Mouse (Mus musculus) embryo, embryonic 10 days (tissue): ENCODE measurements at regions not wholly inside any gene's neighbourhood (a gene's known extent, or its start where the extent isn't known, plus 50 kb on each side); places are given as distances from the start of the nearest gene placed in this dataset.

Experiments
- DNase-seq: peaks from one replicate; pipeline ENCODE4 v3.0.0-alpha.2; 2015; ENCODE audit warnings: low spot score

DNA sequence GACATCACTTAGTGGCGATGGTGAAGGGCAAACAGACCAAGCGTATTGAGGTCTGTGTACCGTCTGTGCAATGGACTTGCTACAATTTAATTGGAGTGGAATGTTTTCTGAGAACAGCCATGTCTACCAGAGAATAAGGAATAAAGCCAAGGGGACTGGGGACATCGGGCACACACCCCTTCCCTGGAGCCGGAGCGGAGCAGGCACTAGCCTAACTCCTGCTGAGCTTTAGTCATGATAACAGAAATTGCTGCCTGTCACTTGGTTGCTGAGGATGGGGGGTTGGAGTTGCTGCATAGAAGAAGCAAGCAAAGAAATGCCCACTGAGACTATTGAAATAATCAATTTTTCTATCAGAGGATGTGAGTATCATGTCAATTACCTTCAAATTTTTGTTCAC, 549.5 kb upstream of the Mki67 start:
- DNase-seq, result no peak

DNA sequence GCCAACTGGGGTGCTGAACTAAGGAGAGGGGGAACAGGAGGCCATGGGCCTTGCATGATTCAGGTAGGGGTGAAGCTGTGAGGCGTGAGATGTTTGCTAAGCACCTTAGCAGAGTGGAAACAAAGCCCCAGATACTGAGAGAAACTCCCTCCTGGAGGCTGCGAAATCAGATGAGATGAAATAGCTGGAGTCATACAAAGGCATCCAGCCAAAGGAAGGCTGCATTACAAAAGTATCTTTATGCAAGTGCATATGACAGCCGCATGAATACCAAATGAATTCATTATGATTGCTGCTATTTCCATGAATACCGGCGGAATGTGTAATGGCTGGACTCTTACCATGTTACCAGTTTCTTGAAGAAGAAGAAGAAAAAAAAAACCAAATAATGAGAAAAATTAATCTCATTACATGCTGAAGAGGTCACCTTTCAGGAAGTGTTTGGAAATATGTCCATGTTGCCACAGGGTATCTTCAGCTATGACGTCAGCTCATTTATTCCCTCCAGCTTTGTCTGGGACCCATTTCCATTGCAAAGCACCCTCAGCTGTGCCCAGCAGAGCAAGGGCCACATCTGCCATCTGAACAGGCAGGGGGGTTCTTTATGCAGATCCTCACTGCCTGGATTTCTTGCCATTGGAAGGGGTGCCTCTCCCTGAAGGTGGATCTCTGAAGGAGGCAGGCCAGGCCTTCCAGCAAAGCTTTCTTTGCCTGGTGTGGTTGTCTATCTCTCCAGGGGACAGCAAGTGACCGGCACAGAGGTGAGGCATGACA, 551.7 kb upstream of the Mki67 start:
- no peak for DNase-seq

DNA sequence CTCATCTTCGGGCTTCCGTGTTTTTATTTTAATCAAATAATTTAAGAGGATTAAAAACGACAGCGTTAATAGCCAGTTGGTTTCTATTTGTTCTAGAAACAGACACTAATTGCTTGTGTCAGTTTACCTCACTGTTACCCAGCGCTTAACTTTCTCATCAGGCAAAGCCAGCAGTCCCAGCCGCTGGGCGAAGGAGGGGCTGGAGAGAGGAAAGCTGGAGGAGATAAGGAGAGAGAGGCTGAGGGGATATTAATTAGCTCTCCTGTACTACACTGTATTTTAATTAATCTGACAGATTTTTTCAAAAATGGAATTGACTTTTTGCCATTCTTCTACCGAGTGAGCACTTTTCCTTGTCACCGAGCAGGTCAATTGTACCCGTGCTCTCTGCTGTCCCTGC, 559.5 kb upstream of the Mki67 start:
- DNase-seq, result no peak

DNA sequence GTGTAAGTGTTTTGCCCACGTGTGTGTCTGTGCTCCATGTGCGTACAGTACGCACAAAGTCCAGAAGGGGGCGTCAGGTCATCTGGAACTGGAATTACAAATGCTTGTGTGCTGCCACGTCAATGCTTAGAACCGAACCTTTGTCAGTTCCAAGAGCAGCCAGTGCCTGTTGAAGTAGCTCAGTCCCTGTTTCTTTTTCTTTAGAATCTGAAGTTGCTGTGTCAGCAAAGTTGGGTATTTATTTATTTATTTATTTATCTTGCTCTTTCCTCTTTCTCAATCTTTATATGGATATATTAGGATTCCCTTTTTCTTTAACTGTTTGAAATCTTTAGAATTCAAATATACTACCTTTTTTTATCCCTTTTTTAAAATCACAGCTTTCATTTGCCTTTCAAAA, 567.6 kb upstream of the Mki67 start:
- DNase-seq, result no peak

DNA sequence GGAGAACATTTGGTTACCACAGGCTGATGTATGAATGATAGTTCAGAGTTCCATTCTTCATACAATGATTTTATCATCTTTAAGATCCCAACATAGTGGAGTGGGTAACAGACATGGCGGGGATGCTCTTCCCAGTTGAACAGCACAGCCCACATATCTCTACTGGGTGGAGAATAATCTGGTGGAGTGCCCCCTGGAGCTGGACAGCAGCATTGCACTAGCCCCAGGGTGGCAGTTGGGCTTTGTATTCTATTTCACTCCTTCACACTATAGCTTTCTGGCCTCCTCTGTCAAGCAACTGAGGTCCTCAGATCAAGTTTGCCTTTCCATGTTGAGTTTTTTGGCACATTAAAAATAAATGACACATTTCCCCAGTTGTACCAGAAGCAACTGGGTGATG, 569.4 kb upstream of the Mki67 start:
- DNase-seq, result no peak

DNA sequence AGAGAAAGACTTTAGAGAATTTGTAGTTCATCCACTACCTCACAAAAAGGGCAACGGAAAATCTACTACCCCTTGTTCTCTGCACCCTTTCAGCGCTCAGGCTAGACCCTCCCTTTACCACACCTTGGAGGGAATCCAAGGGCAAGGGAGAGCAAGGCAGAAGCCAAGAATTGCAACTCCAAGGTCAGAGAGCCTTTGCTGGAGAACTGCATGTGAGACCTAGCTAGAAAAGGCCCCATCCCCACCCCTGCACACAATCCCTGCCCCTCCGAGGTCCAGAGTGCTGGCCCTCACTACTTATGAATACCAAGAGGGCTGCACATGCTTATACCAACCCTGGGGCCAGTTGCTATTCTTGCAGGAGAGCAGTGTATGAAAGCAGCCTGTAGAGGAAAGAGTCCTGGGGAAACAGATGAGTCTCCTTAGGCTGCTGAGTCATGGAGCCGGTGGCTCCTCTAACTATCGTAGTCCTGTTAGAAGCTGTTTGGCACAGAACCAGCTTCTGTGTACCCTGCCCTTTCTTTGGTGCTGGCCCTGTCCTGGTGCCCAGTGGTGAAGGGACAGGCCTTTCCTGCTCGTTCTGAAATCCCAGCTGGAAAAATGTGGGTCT, 577.5 kb upstream of the Mki67 start:
- DNase-seq, result no peak

DNA sequence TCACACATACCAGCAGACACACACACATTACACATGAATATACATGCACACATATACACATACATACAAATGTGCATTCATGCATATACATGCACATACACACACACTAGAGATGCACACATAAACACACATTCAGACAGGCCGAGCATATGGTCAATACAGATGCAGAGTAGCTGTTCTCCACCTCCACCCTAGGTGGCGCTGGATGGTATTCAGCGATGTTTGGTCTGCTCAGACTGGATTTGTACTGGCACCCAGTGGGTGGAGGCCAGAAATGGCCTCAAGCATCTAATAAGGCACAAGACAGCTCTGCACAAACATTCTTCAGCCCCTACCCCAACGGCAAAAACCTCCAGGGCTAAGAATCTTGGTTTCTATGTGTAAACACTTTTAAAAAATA, 578.3 kb upstream of the Mki67 start:
- DNase-seq, result peak; percentile 70

DNA sequence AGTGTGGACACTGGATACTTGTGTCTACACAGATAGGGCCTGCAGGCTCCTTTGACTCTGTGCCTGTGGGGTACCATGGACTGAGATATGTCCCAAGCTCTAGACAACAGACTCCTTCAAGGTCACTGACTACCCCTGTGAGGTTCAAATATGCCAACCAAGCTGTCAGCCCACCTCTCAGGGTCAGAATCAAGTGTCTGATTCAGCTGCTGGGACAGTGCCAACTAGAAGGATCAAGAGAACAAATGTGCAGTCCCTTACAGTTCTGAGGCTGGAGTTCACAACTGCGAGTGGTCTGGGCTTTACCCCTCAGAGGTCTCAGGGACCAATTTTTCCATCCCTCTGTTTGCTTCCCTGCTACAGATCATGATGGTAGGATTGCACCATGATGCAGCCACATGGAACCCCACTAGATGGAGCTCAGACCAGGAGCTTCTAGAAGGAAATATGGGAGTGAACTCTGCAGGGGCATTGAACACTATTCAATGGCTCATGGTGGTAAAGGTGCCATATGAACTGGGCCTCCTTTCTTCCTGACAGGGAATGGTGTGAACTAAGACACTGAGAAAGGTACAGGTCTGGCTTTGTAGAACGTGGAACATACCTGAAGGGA, 581.8 kb upstream of the Mki67 start:
- no peak for DNase-seq

DNA sequence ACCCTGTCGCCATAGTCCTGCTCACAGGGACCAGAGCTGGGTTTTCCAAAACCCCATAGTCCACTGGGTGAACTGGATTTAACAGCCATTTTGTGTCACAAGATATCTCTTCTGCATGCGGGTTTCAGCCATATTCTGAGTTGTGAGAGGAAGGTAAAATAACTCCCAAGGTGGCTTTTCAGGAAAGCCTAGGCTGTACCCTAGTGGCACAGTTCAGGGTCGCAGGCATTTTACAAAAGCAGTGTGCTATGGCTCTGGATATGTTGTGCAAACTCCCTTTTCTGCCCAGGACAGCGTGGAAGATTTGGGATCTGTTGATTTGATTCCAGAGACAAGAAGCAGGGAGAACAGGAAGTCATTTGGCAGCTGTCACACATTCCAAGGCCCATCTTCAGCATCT, 588.3 kb upstream of the Mgmt start:
- no peak for DNase-seq

DNA sequence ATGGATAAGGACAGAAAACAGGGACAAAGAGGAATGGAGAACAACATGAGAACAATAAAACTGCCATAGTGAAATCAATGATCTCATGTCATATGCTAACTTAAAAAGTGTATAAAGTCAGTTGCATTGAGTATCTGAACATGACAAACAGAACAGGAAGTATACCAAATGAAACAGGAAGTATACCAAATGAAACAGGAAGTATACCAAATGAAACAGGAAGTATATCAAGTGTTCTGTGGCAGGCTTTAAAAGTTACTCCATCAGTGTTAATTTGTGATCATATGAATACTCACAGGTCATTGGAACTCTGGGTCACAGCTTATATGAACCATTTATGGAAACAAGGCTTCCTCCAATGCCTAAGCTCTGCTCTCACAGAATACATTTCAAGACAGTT, 585.6 kb upstream of the Mgmt start:
- DNase-seq, result no peak

DNA sequence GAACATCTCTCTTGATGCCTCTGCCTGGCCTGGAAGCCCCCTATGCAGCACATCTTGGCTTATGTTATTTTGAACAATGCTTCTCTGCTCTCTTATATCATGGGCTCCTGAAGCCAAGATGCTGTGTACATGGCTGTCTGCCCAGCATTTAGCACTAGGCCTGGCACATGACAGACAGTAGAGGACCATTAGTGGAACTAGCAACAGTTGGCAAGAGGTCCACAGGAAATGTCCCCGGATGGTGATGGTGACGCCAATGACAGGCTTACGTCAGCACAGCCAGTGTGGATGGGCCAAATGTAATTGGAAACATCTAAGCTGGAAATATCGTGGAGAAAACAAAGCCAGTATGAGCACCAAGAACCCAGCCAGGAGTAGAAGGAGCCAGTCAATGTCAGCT, 567.1 kb upstream of the Mgmt start:
- DNase-seq, result no peak

DNA sequence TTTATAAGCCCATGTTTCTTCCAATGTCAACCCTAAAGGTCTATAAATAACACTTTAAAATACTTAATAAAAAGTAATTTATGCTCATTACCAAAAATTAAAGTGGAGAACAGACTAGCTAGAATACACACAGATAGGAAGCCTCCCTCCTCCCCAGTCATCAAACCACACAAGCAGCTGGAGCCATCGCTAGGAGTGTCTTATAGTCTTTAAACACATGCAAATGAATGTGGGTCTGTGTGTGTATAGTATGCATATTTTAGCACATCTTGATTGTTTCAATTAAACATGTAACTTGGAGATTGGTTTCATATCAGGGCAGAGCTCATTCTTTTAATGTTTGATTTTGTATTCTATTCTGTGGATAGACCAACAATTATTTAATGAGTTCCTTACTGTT, 564.0 kb upstream of the Mgmt start:
- no peak for DNase-seq

DNA sequence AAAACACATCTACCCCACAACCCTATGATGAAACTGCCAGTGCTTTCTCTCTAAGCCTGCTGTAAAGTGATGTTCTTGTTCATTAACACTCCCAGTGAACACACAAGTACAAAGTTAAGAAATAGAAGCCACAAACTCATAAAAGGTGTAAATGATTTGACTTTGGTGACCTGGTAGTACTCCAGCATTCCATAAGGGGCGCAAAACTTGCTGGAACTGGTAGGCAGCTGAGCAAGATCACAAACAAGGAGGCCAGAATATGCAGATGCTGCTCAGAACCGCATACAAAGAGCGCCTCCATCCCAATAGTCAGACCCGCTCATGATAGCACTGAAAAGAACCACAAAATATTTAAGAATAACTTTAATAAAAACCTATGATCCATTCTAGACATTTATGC, 561.6 kb upstream of the Mgmt start:
- peak; percentile 46 for DNase-seq

DNA sequence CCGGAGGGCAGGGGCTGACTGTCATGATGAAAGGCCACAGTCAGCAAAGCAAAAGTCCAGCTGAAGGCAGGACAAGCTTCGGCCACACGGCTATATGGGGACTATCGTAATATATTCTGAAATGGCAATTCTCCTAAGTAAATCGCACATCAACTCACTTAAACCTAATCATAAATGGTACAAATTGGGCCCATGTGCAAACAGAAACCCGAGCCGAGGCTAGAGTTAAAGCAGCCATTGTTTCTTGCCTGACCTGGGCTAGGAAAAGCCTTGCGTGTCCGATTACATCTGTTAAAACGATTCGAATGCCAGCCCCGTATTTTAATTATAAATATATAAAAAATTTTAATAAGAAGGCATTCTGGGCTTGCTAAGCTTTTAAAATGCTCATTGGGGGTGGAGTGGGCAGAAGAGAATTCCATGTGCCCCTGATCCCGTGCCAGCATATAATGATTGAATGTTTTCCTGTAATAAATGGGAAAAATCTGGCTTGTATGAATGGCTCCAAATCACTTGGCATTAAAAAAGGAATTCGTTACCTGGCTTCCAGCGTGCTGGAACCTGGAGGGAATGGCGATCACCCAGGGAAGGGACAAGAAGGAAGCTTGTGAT, 552.7 kb upstream of the Mgmt start:
- DNase-seq, result no peak

DNA sequence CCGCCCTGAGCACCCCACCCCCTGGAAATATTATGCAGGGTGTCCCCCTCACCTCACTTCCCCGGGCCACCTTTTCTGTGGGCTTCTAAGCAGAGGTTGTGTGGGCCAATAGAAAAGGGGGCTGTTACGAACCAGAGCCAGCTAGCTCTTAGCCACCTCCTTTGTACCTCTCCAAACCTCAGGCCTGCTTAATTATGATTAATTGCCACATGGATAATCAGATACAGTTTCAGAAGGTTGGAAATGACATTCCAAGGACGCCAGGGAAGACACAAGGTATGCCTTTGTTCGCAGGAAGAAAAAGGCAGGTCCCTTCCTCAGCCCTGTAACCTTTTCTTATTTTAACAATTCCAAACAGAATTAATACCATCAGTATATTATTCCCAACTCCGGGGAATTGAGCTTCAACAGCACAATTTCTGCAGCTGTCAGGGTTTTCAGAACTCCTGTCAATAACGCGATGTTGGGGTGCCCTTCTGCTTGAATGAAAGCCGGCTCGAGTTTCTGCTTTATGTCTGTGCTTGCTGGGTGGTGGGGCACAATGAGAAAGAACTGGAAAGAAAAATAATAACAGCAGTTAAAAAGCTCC, 552.1 kb upstream of the Mgmt start:
- no peak for DNase-seq

DNA sequence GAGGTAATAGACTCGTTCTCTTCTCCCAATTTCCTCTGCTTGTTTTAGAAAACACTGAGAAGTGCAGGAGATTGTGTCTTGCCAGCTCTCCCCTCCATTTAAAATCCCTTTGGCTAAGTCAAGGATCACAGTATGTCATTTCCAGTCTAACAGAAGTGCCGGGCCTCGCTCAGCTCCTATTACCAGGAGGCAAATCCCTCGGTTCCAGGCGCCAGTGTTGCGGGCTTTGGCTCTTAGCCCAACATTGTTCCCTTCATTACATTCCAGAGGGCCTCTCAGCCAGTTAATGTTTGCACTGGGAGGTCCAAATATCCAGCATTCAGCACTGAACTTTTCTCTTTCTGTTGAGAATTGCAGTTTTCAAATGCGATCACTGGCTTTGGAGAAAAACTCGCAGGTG, 551.6 kb upstream of the Mgmt start:
- peak; percentile 78 for DNase-seq

DNA sequence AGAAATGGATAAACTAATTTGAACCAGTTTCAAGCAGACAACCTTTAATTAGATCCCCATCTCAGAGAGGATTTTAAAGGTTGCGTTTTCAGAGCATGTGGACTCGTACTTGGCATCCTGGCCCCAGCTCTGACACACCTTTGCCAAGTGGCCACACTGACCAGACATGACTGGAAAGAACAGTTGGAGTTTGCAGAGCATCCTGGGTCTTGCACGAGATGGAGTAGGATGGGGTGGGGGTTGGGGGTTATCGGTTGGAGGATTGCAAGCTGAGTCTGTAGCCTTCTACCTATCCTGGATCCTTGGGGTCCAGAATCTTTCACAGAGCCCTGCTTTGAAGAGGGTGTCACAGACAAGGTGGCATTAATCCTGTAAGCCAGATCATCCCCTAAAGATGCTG, 550.9 kb upstream of the Mgmt start:
- DNase-seq, result no peak

DNA sequence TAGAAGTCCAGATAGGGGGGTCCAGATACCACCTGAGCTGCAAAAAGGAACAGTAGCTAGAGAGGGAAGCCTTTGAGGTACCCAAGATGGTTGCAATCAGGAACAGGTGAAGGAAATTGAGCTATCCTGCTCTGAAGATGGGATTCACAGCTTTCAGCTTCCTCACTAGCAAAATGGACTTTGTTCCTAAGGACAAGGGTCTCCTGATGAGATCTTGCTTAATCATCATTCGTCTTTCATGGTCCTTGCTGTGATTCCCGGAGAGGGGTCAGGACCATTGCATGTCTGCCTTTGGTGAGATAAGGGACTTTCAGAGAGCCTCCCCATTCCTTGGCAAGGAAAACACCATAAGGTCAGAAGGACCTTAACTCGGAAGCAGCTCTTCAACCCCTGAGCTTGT, 549.4 kb upstream of the Mgmt start:
- DNase-seq, result no peak

DNA sequence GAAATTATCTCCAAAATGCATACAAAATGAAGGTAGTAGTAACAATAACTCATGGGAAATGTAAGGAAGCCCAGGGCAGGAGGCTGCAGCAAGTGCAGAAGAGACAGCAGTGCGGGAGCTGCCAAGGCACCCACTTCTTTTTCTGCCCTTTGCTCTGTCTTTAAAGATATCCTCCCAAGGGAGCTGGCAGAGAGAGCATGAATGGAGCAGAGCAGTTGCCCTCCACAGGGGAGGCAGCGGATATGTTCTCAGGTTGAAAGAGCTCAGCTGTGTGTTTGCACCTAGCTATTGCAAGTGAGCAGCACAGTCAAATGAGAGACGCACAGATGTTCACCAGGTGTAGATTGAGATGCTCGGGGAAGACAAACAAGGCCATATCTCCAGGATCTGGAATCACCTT, 547.9 kb upstream of the Mgmt start:
- no peak for DNase-seq

DNA sequence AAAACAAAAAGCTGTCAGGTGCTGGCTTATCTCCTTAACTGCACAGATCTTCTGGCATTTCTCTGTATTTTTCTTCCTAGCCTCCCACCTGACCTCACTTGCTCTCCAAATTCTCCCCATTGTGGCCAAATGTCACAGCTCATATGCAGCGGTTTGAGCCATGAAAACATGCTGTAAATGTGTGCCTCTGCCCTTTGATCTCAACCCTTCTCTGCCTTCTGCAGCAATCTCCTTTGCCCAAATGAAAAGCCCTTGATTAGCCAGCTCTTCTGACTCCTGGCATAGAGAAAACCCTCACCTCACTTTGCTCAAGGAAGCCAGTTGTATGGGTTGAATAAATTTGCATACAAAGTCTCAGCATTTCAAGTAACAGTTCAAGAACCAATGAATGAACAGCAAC, 546.1 kb upstream of the Mgmt start:
- DNase-seq, result no peak

DNA sequence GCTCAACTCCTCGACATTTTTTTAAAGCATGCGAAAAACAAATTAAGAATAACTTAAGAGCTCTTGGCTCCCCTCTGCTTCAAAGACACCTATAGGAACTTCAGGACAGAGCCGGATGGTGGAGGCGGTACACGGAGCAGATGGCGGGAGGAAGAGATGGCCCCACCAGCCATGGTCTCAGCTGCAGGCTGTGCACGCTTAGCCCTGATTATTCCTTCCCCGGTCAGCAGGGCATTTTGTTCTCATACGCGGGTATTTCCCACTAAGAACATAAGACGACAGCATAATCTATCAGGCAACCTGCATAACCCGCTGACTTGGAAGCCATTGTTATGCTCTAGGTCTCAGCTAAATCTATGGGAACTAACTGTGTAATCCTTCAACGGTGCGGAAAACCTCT, 544.8 kb upstream of the Mgmt start:
- no peak for DNase-seq

DNA sequence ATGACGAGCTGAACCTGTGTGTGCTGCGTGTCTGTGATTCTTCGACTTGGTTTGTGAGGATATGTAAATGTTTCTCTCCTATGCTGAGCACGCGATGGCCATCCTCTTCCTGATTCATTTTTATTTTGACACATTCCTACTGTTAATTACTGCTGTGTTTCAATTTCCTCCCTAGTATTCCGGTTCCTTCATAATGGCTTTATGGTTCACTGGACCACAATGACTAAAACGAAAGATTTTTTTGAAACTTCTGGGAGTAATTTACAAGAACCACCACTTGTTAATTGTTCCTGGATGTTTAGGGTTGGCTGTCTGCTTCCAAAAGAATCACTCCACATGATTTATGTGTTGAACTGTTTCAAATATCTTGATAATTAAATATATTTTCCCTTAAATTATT, 537.4 kb upstream of the Mgmt start:
- no peak for DNase-seq
